Mouse (Mus musculus) adipose tissue, adult 10 weeks (tissue): ENCODE data around the gene Zswim5. TPM values are rescaled to one million over a fixed set of nuclear protein-coding genes. Genes with fewer than 3 reads are reported as not detected.

Experiments used
- polyA plus RNA-seq: library from polyadenylated mRNA; stranded (reverse); fragments of 350-450 nt; fragmentation: Illumina TruSeq; extraction: RNeasy Lipid Tissue Mini Kit (QIAGEN cat#74804); gene quantifications from one replicate; pipeline ENCODE4 v1.2.3, GENCODE M21; 2014; ENCODE audit warnings: low read depth, low replicate concordance

Zswim5 gene
- polyA plus RNA-seq, result 3.0 TPM

GRCm38 (mm10) chr4:116876995-116877728 is at the start of gene Zswim5:
Gene Zswim5 (plus strand): TSS chr4:116877376.

GRCm38 (mm10) chr4:116993672-116994621 is 116.8 kb downstream of the Zswim5 start, which contains the start of gene Urod:
Gene Urod (minus strand): TSS chr4:116994413.

GRCm38 (mm10) chr4:116995131-116995797 is 118.1 kb downstream of the Zswim5 start, which contains the start of gene Hectd3:
Gene Hectd3 (plus strand): TSS chr4:116995317.

GRCm38 (mm10) chr4:117019206-117020134 is 142.3 kb downstream of the Zswim5 start, which contains the start of gene Eif2b3:
Gene Eif2b3 (plus strand): TSS chr4:117019402.

Other genes starting within 250 kb of the Zswim5 start
- 36.5 TPM for gene Nasp, start 249.4 kb upstream of the Zswim5 start, polyA plus RNA-seq
- 798 TPM for gene Akr1a1, start 225.7 kb upstream of the Zswim5 start, polyA plus RNA-seq
- gene Prdx1, start 191.8 kb upstream of the Zswim5 start, polyA plus RNA-seq, result 770 TPM
- 22.1 TPM for gene Mmachc, start 169.0 kb upstream of the Zswim5 start, polyA plus RNA-seq
- 15.4 TPM for gene Ccdc163, start 168.9 kb upstream of the Zswim5 start, polyA plus RNA-seq
- 12.5 TPM for gene Tesk2, start 156.4 kb upstream of the Zswim5 start, polyA plus RNA-seq
- 45.2 TPM for gene Toe1, start 69.7 kb upstream of the Zswim5 start, polyA plus RNA-seq
- 6.7 TPM for gene Mutyh, start 69.7 kb upstream of the Zswim5 start, polyA plus RNA-seq
- gene Hpdl, start 55.7 kb upstream of the Zswim5 start, polyA plus RNA-seq, result 47.0 TPM
- 123 TPM for gene Urod, start 117.0 kb downstream of the Zswim5 start, polyA plus RNA-seq
- gene Hectd3, start 117.9 kb downstream of the Zswim5 start, polyA plus RNA-seq, result 19.9 TPM
- gene Eif2b3, start 142.0 kb downstream of the Zswim5 start, polyA plus RNA-seq, result 23.1 TPM
- gene Ptch2, start 218.7 kb downstream of the Zswim5 start, polyA plus RNA-seq, result 31.8 TPM
- 7.9 TPM for gene Btbd19, start 248.3 kb downstream of the Zswim5 start, polyA plus RNA-seq
- gene Tctex1d4, start 249.4 kb downstream of the Zswim5 start, polyA plus RNA-seq, result 11.7 TPM